Mouse (Mus musculus): ENCODE results near the gene Gm36245.
"Not testable (repeated sequence)": the region's sequence is repeated elsewhere in the genome, so short reads cannot be mapped to it uniquely, and the experiment has no call there.

The Gm36245 gene

GRCm38 (mm10) chr15:77598958-77599357 lies at the start of gene Gm36245:
TSS of gene Gm36245 (plus strand) at chr15:77599258.
- DNase-seq (ENCODE audit: low read depth, low spot score): no peak

DNA sequence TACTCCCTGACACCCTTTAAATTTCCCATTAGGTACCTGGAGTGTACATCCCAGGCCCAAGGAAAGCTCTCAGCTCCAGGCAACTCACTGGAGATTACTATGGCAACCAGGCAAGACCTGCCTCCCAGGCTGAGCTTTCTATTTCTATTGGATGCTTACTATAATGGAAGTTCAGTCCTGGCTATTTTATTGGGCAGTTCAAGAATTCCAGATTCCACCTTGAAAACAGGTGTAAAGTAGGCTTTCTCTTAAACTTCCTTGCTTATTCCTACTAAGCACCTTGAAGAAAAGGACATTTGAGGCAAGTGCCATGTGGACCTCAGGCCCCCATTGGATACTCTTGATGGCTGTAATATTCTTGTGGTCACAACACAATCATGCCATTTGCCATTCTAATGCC lies 37.3 kb upstream of the Gm36245 start, which contains the start of gene 1700025B11Rik:
Gene 1700025B11Rik, minus strand, starts transcription at position 101 of the 400 bp plus-strand sequence.
- no peak for DNase-seq (ENCODE audit: low read depth, low spot score)

GRCm38 (mm10) chr15:77563219-77563618 lies 35.8 kb upstream of the Gm36245 start:
- DNase-seq (ENCODE audit: low read depth, low spot score): no peak

- no peak for DNase-seq (ENCODE audit: low read depth, low spot score)
Measured at GRCm38 (mm10) chr15:77578801-77579200, 20.3 kb upstream of the Gm36245 start.

GRCm38 (mm10) chr15:77579311-77579710 lies 19.7 kb upstream of the Gm36245 start:
- no peak for DNase-seq (ENCODE audit: low read depth, low spot score)

DNA sequence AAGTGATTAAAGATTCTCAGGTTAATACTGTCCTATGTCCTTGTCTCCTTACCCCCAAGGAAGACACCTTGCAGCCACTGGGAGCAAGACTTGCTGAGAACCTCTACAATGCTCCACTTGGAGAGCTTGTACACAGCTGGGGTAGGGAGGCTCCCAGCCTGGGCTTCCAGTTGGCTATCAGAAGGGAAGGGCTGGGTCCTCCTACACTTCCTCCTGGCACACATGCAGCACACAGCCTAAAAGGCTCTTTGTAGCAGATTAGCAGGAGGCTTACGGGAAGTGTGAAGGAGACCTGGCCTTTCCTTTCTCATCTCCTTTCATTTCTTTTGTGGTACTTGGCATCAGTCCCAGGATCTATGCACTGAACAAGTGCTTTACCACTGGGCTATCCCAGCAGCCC lies 17.4 kb upstream of the Gm36245 start:
- DNase-seq (ENCODE audit: low read depth, low spot score): no peak

DNA sequence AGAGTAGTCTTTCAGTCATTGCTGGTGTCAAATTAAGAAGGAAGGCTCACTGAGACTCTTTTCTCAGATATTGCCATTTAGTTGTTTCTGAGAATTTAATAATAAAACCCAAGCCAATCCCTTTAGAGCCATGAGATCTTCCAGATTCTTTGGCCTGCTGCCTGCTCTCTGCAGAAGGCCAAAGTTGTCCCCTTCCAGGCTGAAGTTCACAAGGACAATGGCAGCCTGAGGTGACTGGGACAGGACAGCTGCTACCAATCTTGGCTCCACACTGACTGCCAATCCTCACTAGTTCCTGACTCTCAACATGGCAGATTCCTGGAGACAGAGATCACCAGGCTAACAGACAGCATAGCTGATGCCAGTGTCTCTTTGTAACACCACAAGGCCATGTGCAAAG lies 12.0 kb upstream of the Gm36245 start:
- DNase-seq (ENCODE audit: low read depth, low spot score): no peak

- no peak for DNase-seq (ENCODE audit: low read depth, low spot score)
Measured at GRCm38 (mm10) chr15:77588981-77589380, 10.1 kb upstream of the Gm36245 start.

- DNase-seq (ENCODE audit: low read depth, low spot score): no peak
Measured at GRCm38 (mm10) chr15:77590881-77591280, 8.2 kb upstream of the Gm36245 start.

- DNase-seq (ENCODE audit: low read depth, low spot score): no peak
Measured at GRCm38 (mm10) chr15:77593557-77593956, 5.5 kb upstream of the Gm36245 start.

GRCm38 (mm10) chr15:77595961-77596360 lies 3.1 kb upstream of the Gm36245 start, which contains the start of gene Apol10b:
TSS of gene Apol10b (minus strand) at chr15:77596125.
- no peak for DNase-seq (ENCODE audit: low read depth, low spot score)

DNA sequence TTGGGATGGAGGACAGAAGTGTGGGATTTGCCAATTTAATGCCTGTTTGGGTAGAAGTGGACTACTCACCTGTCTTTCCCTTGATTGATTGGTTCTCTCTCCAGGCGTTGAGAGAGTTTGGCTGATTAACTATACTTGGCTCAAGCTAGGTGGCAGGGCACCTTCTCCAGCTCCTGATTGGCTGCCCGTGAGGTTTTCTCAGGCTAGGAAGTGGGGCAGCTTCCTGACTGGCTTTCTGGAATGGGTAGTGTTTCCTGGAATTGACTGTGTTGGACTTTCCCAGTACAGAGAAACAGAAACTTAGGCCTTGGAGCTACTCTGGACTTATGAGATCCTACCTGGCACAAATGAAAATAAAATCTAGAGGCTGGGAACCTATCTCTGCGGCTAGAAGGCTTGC lies 629 bp upstream of the Gm36245 start:
- DNase-seq (ENCODE audit: low read depth, low spot score): no peak

- no peak for DNase-seq (ENCODE audit: low read depth, low spot score)
Measured at GRCm38 (mm10) chr15:77606069-77606468, 7.0 kb downstream of the Gm36245 start.

GRCm38 (mm10) chr15:77624710-77625109 lies 25.7 kb downstream of the Gm36245 start:
- DNase-seq (ENCODE audit: low read depth, low spot score): no peak

GRCm38 (mm10) chr15:77626471-77626870 lies 27.4 kb downstream of the Gm36245 start:
- DNase-seq (ENCODE audit: low read depth, low spot score): not testable (repeated sequence)

DNA sequence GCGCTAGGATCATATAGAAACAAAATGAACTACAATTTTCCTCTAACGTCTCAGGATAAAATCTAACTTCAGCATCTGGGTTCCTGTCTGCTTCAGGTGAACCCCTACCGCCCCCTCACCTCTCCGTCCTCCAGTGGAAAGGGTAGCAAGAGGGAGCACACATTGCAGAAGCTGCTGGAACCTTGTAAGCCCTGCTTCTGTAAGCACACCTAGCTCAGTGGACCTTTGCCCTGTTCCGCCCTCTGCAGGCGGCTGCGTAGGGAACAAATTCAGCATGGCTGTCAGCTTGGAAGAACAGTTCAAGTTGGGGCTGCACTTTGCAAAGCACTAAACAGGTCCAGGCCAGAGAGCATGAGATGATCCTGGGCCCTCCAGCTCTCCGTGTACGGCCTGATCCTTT lies 29.6 kb downstream of the Gm36245 start:
- not testable (repeated sequence) for DNase-seq (ENCODE audit: low read depth, low spot score)

DNA sequence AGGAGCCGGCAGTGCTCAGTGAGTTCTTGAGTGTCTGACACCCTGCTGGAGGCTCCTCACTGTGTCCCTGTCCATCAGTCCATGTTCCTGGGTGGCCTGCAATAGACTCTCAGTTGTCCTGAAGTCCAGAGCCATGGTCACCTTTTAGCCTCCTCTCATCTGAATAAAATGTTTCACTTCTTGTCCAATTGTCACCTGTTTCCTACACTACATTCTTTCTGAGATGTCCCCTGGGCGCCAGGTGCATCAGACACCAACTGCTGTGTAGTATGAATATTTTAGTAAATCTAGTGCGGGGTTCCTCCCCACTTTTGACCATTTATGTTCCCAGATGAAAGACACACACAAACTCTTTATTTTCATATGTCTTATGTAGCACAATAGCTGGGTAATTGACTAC lies 30.8 kb downstream of the Gm36245 start:
- not testable (repeated sequence) for DNase-seq (ENCODE audit: low read depth, low spot score)

- DNase-seq (ENCODE audit: low read depth, low spot score): not testable (repeated sequence)
Measured at GRCm38 (mm10) chr15:77643176-77643575, 44.1 kb downstream of the Gm36245 start, which contains the start of gene Apol11b. TSS of gene Apol11b (minus strand) at chr15:77643286.

- DNase-seq (ENCODE audit: low read depth, low spot score): not testable (repeated sequence)
Measured at GRCm38 (mm10) chr15:77651143-77651542, 52.1 kb downstream of the Gm36245 start.

Data from retina, adult 2 months (tissue).